Mouse (Mus musculus) heart, adult 2 months (tissue): ENCODE data around the gene Cacna1g. TPM values are rescaled to one million over a fixed set of nuclear protein-coding genes. Genes with fewer than 3 reads are reported as not detected.

ENCODE experiments used
- DNase-seq, 2 experiments: peaks; one replicate each; pipeline ENCODE4 v3.0.0; 2021
- H3K27ac ChIP-seq: fragments of 200-600 bp; 2 replicates; pipeline ENCODE4 v1.8.1; 2022
- H3K27me3 ChIP-seq: fragments of 200-500 bp; 2 replicates; pipeline ENCODE4 v1.6.1; 2012; ENCODE audit warnings: mild to moderate bottlenecking, low read length, inconsistent platforms, mixed read lengths; ENCODE audit not compliant: control insufficient read depth, insufficient read depth
- H3K36me3 ChIP-seq: fragments of 200-500 bp; 2 replicates; pipeline ENCODE4 v1.6.1; 2012; ENCODE audit warnings: low read length, inconsistent platforms; ENCODE audit not compliant: control insufficient read depth, insufficient read depth
- H3K4me1 ChIP-seq: fragments of 200-500 bp; 2 replicates; pipeline ENCODE4 v1.6.1; 2011; ENCODE audit warnings: low read length; ENCODE audit not compliant: control insufficient read depth, insufficient read depth
- H3K4me3 ChIP-seq: fragments of 200-600 bp; 2 replicates; pipeline ENCODE4 v1.8.1; 2022
- H3K79me2 ChIP-seq: fragments of 200-500 bp; replicated peaks from 2 replicates; pipeline ENCODE4 v1.6.1; 2012; ENCODE audit warnings: mild to moderate bottlenecking, inconsistent platforms, low read length, moderate library complexity, mixed read lengths; ENCODE audit not compliant: control insufficient read depth, insufficient read depth
- H3K9ac ChIP-seq: fragments of 200-500 bp; 2 replicates; pipeline ENCODE4 v1.6.1; 2012; ENCODE audit warnings: low read depth, mild to moderate bottlenecking, control low read depth, inconsistent platforms, low read length, mixed read lengths
- CTCF ChIP-seq: fragments of 200-600 bp; IDR thresholded peaks from 2 replicates; pipeline ENCODE4 v1.8.1; 2022; ENCODE audit warnings: antibody characterized with exemption, mild to moderate bottlenecking, moderate library complexity
- EP300 ChIP-seq: fragments of 200-500 bp; IDR thresholded peaks from 2 replicates; pipeline ENCODE4 v1.6.1; 2011; ENCODE audit warnings: low read depth, low read length, control low read depth; ENCODE audit not compliant: insufficient read depth
- POLR2A ChIP-seq: fragments of 200-500 bp; IDR thresholded peaks from 2 replicates; pipeline ENCODE4 v1.6.1; 2011; ENCODE audit warnings: mild to moderate bottlenecking, low read depth, low read length, control low read depth; ENCODE audit not compliant: insufficient read depth
- WGBS: fragments of 180-500 bp; shearing (Covaris S2); methylation state at CpG from one replicate; pipeline ENCODE4 v1.1.7; 2018; 5-methylcytosine and 5-hydroxymethylcytosine counted together
- intact Hi-C: fragments of 180-260 bp; cut with DNase I; formaldehyde crosslinking; loops from one replicate; pipeline ENCODE4 v1.15.1; 2025
- polyA plus RNA-seq: library from polyadenylated mRNA; depleted of rRNA; stranded (reverse); fragments of >200 nt; gene quantifications from 2 replicates; pipeline ENCODE4 v1.2.3, GENCODE M21; 2012
- total RNA-seq, 2 experiments: library from RNA; stranded (reverse); gene quantifications; 2 replicates each; pipeline ENCODE4 v1.2.3; 2021

The Cacna1g gene
- total and polyA plus RNA-seq, 3 experiments = 12.2 to 64.4 (median 12.9) TPM

DNA sequence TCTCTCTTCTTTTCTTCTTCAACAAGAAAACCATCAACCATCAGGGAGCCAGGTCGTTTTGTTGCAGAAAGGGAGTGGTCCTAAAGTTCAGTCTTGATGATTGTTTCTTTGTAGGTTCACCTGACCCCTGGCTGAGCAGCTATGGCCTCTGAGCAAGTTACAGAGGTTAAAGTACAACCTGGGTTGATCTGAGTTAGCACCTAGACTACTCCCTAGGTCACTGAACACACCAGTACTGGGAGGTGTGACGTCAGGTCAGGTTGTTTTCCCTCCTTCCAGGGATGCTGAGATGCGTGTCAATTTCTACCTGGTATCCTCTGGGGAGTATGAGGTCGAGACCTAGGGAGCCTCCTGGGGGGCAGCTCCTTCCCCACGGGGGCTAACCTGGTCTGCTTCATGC is 48.8 kb downstream of the Cacna1g start:
- H3K27ac ChIP-seq = no peak overlapping the region

GRCm38 (mm10) chr11:94424380-94424779 is 49.6 kb downstream of the Cacna1g start:
- Histone ChIP-seq H3K79me2 (no peaks in the 10 kb centered on the region), H3K9ac (no peak overlapping the region), H3K27ac (no peak overlapping the region), H3K27me3 (no peaks in the 10 kb centered on the region), H3K4me1 (peaks cover 6% of the 10 kb centered on the region; the same call in 1 of the 2 replicates), H3K36me3 (no peaks in the 10 kb centered on the region), H3K4me3 (no peak overlapping the region)
- no peak for DNase-seq
- WGBS = 63% methylated on average over 15 of the region's 15 CpGs
- intact Hi-C loops = loop anchor here (5.0 kb wide), 1 partner anchor 118 kb away; no protein-coding TSS in a partner anchor
- TF ChIP-seq CTCF = no peak
- no peak for TF ChIP-seq POLR2A
- no peak for TF ChIP-seq EP300

More for the DNA sequence above, 48.8 kb downstream of the Cacna1g start:
- Histone ChIP-seq H3K79me2 (no peaks in the 10 kb centered on the region), H3K36me3 (no peaks in the 10 kb centered on the region), H3K4me1 (peaks cover 6% of the 10 kb centered on the region; the same call in 1 of the 2 replicates), H3K27me3 (no peaks in the 10 kb centered on the region), H3K4me3 (no peak overlapping the region), H3K9ac (no peak overlapping the region)
- intact Hi-C loops = no loop called here
- DNase-seq = no peak
- 57% methylated on average over 5 of the region's 5 CpGs for WGBS
- TF ChIP-seq POLR2A (no peak), EP300 (no peak), CTCF (no peak)

GRCm38 (mm10) chr11:94423855-94424254 is 50.1 kb downstream of the Cacna1g start:
- TF ChIP-seq CTCF (no peak), EP300 (no peak), POLR2A (no peak)
- H3K36me3 ChIP-seq = no peaks in the 10 kb centered on the region
- no peak overlapping the region for H3K9ac ChIP-seq
- no peak overlapping the region for H3K27ac ChIP-seq
- intact Hi-C loops = loop anchor here (5.0 kb wide), 1 partner anchor 118 kb away; no protein-coding TSS in a partner anchor
- no peak overlapping the region for H3K4me3 ChIP-seq
- DNase-seq = no peak
- H3K79me2 ChIP-seq = no peaks in the 10 kb centered on the region
- H3K27me3 ChIP-seq = no peaks in the 10 kb centered on the region
- 71% methylated on average over 5 of the region's 5 CpGs for WGBS
- peaks cover 4% of the 10 kb centered on the region; the same call in 1 of the 2 replicates for H3K4me1 ChIP-seq

- TF ChIP-seq EP300 (no peak), POLR2A (no peak), CTCF (no peak)
- H3K27me3 ChIP-seq = no peaks in the 10 kb centered on the region
- H3K4me3 ChIP-seq = no peak overlapping the region
- H3K9ac ChIP-seq = no peak overlapping the region
- H3K4me1 ChIP-seq = no peaks in the 10 kb centered on the region
- intact Hi-C loops = loop anchor here (1.0 to 5.0 kb wide), 2 partner anchors 65 to 121 kb away; partner anchors contain the start of gene Spata20
- H3K79me2 ChIP-seq = no peaks in the 10 kb centered on the region
- H3K27ac ChIP-seq = no peak overlapping the region
- DNase-seq = no peak
- H3K36me3 ChIP-seq = no peaks in the 10 kb centered on the region
- WGBS = 69% methylated on average over 6 of the region's 6 CpGs
These were observed 53.0 kb downstream of the Cacna1g start for GRCm38 (mm10) chr11:94420991-94421390.

- DNase-seq = peak; percentile 26 to 47
- H3K4me1 ChIP-seq = no peaks in the 10 kb centered on the region
- no peak overlapping the region for H3K27ac ChIP-seq
- H3K79me2 ChIP-seq = no peaks in the 10 kb centered on the region
- H3K9ac ChIP-seq = no peak overlapping the region
- no peaks in the 10 kb centered on the region for H3K36me3 ChIP-seq
- TF ChIP-seq POLR2A = no peak
- peak; percentile 74 for TF ChIP-seq CTCF
- 0 out of 2 replicates have a peak, but pooled peaks have one; percentile 18 for TF ChIP-seq EP300
- no peaks in the 10 kb centered on the region for H3K27me3 ChIP-seq
- WGBS = 22% methylated on average over 7 of the region's 7 CpGs
- intact Hi-C loops = loop anchor here (1.0 to 5.0 kb wide), 2 partner anchors 66 to 122 kb away; partner anchors contain the start of gene Spata20
- H3K4me3 ChIP-seq = no peak overlapping the region
These were observed 53.7 kb downstream of the Cacna1g start for GRCm38 (mm10) chr11:94420325-94420724.

- Histone ChIP-seq H3K36me3 (no peaks in the 10 kb centered on the region), H3K27ac (no peak overlapping the region), H3K4me1 (no peaks in the 10 kb centered on the region), H3K79me2 (no peaks in the 10 kb centered on the region), H3K27me3 (no peaks in the 10 kb centered on the region), H3K9ac (no peak overlapping the region), H3K4me3 (no peak overlapping the region)
- 73% methylated on average over 10 of the region's 10 CpGs for WGBS
- DNase-seq = no peak
- intact Hi-C loops = no loop called here
- TF ChIP-seq POLR2A = no peak
- no peak for TF ChIP-seq EP300
- TF ChIP-seq CTCF = no peak
These were observed 54.8 kb downstream of the Cacna1g start for GRCm38 (mm10) chr11:94419004-94419727.
